Mouse (Mus musculus): Measurements from ENCODE around the gene Umad1.

The Umad1 gene

DNA sequence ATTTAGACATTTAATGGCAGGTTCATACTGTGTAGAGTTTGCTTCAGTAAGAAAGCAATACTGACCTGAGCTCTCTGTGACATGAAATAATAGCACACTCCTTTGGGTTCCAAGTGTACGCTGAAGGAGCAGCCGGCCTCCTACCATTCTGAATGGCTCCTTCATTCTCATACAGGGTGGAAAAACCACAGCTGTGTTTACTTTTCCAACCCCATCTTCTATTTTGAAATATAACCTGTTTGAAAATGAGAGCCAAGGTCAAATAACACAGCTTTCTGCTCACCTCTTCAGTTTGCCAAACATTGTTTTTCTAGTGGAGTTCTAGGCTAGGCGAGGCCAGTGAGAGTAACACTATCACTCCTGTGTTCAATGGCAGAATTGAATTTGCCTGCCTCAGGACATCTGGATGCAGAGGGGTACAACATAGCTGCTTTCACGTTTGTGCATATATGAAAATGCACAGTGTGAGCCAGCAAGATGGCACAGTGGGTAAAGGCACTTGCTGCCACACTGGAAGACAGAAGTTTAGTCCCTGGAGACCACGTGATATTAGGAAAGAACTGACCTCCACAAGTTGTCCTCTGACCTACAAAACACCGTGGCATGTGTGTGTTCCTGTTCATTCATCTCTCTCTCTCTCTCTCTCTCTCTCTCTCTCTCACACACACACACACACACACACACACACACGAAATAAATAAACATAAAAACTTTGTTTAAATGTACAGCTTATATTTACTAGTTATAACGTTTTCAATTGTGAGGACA lies 157.9 kb downstream of the Umad1 start:
- in situ Hi-C loops (cut with MseI, MboI), result no loop called here

- in situ Hi-C loops (cut with MseI, MboI), result no loop called here
Observed at GRCm38 (mm10) chr6:8419485-8420186, 160.5 kb downstream of the Umad1 start.

DNA sequence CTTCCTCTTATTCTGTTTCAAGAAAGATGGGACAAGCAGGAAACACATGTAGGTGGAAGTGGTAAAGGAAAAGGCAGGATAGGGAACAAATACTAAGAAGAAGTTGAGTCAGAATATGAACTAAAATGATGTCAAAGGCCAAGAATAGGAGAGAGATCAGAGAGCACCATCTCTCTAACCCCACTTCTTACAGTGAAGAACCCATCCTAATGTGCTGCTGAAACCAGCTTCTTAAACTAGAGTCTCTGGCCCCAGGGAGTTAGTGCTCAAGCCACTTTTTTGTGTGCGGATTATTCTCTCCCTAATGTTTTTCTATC lies 161.1 kb downstream of the Umad1 start:
- in situ Hi-C loops (cut with MseI, MboI), result no loop called here

DNA sequence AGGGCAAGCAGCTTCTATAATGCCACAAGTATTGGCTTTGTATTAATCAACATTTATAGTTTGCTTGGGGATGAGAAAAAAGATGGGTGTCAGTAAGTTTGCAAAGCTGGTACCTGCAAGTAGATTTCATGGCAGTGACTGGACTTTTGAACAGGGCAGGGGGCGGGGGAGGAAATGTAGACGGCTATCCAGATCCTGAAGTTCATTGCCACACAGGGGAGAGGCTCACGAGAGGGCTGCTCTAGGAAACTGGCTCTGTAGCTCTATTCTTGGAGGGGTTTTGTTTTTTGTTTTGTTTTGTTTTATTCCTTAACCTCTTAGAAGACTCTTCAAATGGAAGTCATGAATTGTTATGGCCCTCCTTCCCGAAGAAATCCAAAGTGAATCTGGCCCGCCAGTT lies 162.3 kb downstream of the Umad1 start:
- in situ Hi-C loops (cut with MseI, MboI), result no loop called here

DNA sequence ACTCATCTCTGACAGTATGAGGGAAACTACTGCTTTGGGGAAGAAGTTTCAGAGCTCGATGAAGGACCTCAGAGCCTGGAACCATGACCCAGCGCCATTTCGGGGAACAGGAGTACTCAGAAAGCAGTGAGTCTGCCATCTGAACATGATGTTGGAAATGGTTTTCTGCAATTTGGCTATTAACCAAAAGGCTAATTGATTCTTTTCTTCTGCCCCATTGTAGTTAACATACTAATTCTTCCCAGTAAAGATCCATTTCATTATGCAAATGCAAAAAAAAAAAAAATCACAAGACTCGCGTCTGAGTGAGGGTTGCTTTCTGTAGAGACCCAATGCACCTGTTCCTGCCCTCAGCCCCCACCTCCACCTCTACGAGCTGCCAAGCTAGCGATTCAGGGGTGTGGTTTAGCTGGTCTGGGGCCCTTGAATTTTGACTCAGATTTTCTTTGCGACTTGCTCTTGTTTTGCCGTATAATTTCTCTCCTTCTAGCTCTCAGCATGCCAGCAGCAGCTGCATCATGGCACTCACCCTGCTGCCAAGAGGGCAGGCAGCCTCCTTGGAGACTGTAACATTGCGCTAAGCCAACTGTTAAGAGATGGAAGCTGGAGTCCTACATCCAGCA lies 163.0 kb downstream of the Umad1 start:
- in situ Hi-C loops (cut with MseI, MboI), result no loop called here

DNA sequence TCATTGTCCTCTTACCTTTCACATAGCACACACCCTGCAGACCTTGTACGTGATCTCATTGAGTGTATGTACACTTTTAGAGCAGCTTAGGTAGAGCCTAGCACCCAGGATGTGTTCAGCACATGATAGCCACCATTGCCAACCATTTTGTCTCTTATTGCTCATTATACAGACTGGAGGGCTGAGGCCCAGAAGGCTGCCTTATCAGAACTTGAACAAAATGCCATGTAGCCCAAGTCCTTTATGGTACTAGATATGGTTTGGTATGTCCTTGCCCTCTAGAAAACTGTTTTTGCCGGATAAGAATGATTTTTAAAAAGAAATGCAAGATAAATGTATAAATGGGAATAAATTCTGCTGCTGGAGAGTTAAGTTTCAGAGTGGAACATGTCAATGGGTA lies 164.1 kb downstream of the Umad1 start:
- in situ Hi-C loops (cut with MseI, MboI), result no loop called here

- in situ Hi-C loops (cut with MseI, MboI), result no loop called here
Observed at GRCm38 (mm10) chr6:8427692-8428091, 168.6 kb downstream of the Umad1 start.

- in situ Hi-C loops (cut with MseI, MboI), result no loop called here
Observed at GRCm38 (mm10) chr6:8430610-8431234, 171.6 kb downstream of the Umad1 start.

DNA sequence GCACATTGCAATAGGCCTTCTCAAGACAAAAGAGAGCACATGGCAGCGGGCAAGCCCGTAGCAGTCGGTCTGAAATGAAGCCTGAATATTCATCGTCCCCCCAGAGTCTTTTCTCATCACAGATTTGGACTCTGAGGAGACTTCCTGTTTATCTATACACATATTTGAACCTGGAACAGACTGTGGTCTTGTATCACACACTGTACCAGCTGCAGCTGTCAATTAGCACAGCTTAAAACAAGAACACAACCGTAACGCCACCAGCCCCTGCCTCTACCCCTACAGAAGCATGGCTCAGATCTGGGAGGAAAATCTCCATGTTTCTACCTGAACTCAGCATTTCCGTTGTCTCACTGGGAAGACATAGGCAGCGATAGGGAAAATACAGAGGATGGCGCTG lies 174.1 kb downstream of the Umad1 start:
- in situ Hi-C loops (cut with MseI, MboI), result no loop called here

DNA sequence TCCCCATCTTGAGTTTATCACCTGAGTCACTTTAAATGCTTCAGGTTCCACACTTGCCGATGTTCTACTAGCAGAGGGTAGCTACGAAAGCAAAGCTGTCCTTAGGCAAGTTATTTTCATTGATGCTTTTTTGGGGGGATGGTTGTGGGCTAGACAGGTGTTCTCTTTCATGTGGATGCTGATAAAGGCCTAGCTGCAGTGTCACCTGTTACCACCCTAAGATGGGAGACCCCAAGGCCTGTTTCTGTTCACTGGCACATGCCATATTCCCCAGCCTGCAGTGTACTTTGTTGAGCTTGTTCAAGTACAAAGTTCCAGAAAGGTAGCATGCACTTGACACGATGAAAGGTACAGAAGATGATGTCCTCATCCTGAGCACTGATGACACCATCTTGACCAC lies 178.8 kb downstream of the Umad1 start:
- in situ Hi-C loops (cut with MseI, MboI), result no loop called here

DNA sequence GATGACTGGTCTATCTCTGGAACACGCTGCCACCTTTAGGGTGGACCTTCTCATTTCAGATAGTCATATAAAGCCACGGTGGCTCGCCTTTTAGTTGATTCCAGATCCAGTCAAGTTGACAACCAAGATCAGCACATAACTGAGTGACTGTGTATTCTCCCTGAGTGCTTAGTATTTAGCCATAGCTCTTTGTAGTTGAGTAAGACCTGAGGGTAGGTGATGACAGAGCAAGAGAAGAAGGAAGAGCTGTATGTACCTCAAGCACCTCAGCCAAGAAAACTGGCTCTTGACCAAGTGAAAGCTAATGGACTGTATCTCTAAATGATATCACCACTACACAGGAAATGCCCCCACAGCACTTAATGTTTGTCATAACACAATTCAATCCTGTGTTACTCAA lies 182.7 kb downstream of the Umad1 start:
- in situ Hi-C loops (cut with MseI, MboI), result no loop called here

DNA sequence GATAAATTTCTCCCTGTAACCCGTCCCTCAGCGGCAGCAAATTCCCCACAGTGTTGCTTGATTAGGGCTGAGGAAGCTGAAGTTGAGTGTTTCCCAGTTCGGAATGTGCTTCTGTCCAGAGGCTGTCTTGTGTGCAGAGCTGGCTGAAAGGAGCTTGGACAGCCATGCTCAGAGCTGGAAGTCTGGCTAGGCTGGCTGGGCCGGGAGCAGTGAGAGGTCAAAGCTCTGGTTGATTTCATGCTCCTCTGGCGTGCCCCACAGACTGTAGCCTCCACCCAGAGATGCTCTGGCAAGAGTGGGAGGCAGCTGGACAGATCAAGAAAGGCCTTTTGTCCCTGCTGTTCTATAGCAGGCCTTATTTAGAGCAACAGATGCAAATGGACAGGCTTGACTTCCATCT lies 187.7 kb downstream of the Umad1 start:
- in situ Hi-C loops (cut with MseI, MboI), result no loop called here

DNA sequence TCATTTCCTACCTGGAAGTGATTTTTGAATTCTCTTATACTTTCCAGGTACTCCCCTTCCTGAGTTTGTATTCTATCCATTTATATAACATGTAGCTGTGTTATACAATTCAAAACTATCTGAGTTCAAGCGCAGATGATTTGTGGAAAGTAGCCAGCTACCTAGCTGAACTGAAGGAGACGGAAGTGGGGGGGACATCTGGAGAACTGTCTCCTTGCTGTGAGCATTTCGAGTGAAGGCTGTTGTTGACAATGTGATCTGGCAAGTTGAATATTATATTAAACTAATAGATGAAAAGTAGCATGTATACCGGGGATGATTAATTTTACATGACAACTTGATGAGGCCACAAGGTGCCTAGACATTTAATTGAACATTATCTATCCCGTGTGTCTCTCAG lies 196.5 kb downstream of the Umad1 start:
- in situ Hi-C loops (cut with MseI, MboI), result no loop called here

DNA sequence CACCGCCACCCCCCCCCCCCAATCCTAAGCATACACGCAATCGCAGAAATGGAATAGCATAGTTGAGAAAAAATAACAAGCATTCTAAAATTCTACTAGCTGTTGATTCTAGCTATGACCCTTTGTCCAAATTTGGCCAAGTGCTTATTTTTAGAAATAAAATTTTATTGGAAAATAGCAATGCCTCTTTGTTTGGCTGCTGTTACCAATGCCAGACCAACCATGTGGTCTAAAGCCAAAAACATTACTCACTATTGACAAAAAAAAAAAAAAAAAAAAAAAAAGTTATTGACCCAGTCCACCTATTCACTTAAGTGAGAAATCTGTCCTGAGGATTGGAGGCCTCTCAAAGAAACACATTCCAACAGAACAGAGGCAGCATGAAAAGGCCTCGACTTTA lies 199.5 kb downstream of the Umad1 start:
- in situ Hi-C loops (cut with MseI, MboI), result no loop called here

- in situ Hi-C loops (cut with MseI, MboI), result no loop called here
Observed at GRCm38 (mm10) chr6:8462447-8462846, 203.4 kb downstream of the Umad1 start.

DNA sequence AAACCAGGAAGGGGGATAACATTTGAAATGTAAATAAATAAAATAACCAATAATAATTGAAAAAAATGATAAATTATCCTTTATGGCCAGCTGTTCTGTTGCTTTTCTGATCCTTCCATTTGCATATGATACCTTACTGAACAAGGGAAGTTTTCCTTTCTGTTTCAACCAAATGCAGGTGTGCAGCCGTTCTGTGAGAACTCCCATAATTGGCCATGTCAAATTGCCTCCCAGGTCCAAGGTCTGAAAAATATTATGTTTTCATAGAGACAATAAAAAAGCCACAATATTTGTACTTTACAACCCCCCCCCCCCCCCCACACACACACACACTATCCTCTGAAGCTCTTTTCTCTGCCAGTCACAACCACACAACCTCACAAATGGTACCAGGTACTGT lies 206.3 kb downstream of the Umad1 start:
- in situ Hi-C loops (cut with MseI, MboI), result no loop called here

DNA sequence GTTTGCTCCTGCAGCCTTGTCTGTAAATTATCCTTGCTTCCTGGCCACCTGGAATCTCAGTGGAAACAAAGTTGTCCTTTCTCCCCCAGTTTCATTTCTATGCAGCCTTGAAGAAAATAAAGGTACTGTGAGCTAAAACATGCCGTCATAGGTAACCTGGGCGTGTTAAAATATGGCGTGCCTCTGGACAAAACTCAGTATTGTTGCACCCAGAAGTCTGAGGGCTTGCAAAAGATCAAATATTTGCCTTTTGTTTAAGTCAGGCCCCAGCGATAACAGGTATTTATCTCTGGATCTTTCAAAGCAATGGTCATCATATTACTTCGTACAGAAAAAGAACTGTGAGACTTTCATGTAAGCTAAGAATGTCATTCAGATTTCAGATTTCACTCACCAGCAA lies 206.9 kb downstream of the Umad1 start:
- in situ Hi-C loops (cut with MseI, MboI), result no loop called here

- in situ Hi-C loops (cut with MseI, MboI), result no loop called here
Observed at GRCm38 (mm10) chr6:8467667-8468337, 208.7 kb downstream of the Umad1 start.

GRCm38 (mm10) chr6:8469918-8470317 lies 210.8 kb downstream of the Umad1 start:
- in situ Hi-C loops (cut with MseI, MboI), result no loop called here

- in situ Hi-C loops (cut with MseI, MboI), result no loop called here
Observed at GRCm38 (mm10) chr6:8472125-8472524, 213.0 kb downstream of the Umad1 start.

DNA sequence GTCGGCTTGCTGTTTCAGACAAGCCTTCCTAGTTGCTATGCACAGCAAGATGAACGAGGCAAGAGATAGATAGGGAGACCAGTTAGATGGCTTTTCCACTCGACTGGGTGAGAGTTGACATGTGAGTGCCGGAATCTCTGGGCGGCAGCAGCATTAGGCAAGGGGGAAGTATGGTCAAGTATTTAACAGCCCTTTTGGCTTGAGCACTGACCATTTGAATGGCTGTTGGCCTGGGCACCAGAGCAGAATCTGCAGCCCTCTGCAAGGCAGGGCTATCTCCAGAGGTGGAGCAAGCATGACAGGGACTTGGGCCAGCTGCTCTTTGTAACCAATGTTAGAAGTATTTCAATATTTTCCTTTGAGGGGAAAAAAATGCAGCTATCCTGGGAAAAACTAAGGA lies 213.8 kb downstream of the Umad1 start:
- in situ Hi-C loops (cut with MseI, MboI), result no loop called here

DNA sequence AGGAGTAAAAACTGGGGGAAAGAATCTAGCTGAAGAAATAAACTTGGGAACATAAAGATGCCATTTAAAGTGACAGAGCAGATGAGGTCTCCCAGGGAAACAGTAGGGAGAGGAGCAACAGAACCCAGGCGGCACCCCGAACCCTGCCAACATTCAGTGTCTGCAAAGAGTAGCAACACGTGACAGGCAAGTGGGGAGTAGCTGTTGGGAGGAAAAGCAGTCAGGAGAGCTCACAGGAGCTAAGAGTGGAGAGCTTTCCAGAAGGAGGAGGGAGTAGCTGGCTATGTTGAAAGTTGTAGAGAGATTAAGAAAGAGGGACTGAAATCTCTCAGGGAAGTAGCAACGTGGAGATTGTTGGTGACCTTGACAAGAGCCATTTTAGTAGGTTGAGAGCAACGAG lies 214.4 kb downstream of the Umad1 start:
- in situ Hi-C loops (cut with MseI, MboI), result no loop called here

Data from mouse trophoblast stem cell (cell line).